ENCODE assay signal across 8 mouse cellular contexts in the genomic region with DNA sequence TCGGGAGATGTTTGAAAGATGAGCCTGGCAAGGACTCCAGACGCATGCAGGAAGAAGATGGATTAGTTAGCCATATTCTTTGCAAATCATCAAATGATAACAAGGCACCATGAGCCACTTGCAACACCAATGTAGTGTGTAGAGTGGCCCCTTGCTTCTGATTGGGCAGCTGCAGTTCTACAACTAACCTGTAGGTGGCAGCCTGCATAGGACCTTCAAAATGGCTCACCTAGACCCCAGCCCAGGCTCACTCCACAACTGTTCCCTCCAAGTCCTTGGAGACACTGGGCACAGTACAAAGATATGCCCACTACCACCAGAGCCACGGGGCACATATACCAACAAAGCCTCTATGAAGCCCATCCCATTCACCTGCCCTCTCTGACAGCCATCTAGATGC. TPM values are rescaled to one million over a fixed set of nuclear protein-coding genes. Genes with fewer than 3 reads are reported as not detected.
A peak's percentile ranks its signal among the peaks of the same experiment; 100 is the strongest.
DNase-seq lines count a peak whose midpoint lies in the region; TF ChIP-seq lines count a peak whose summit lies in the region.

No protein-coding gene starts in this region.

- DNase-seq in cerebellum, adult 18-20 months: peak; percentile 42 to 61
- no peak for DNase-seq in cerebellum, adult 9-11 months
- DNase-seq in layer of hippocampus, adult 11-12 months (ENCODE audit: low spot score): peak; percentile 22
- no peak for DNase-seq in layer of hippocampus, adult 9-10 months (ENCODE audit: low spot score)
- DNase-seq in adrenal gland, postnatal 25 days: peak; percentile 4
- DNase-seq in layer of hippocampus, adult 2 months (ENCODE audit: low spot score in 2 of 2): peak; percentile 11 to 18
- DNase-seq in testis, postnatal 14 days (ENCODE audit: low spot score): peak; percentile 10
- DNase-seq in spleen, adult 12 weeks (ENCODE audit: low spot score): no peak

- TF ChIP-seq CTCF in layer of hippocampus, adult 2 months (conservative IDR thresholded peaks at IDR 0.05): peak; percentile 96

- no peak overlapping the region for H3K27ac ChIP-seq in layer of hippocampus, adult 2 months

- no peak overlapping the region for H3K4me3 ChIP-seq in layer of hippocampus, adult 2 months

RNA-seq across cellular contexts. Expression of gene CK137956, which starts 35.4 kb away (rescaled TPM):
- total RNA-seq in adrenal gland, postnatal 25 days (2021): not detected in 2 replicates
- total RNA-seq in layer of hippocampus, adult 2 months (2021): under 1 TPM; 0.67 to 0.74 TPM

RNA-seq across cellular contexts. Expression of gene Csmd2, which starts 52.3 kb away (rescaled TPM):
- total RNA-seq in adrenal gland, postnatal 25 days (2021): 1.00 and 2.2 TPM in 2 replicates
- total RNA-seq in layer of hippocampus, adult 2 months (2021): 10 to 100 TPM; 43.1 to 48.9 TPM

Comparison
In these comparisons a context has a peak if more than half of its experiments do, and no peak if none do; other contexts are left out.
1. DNase-seq: peak in cerebellum, adult 18-20 months (2 of 2), layer of hippocampus, adult 11-12 months (single experiment), adrenal gland, postnatal 25 days (single experiment), layer of hippocampus, adult 2 months (2 of 2) and testis, postnatal 14 days (single experiment); none in cerebellum, adult 9-11 months (single experiment), layer of hippocampus, adult 9-10 months (single experiment) and spleen, adult 12 weeks (single experiment).
2. RNA of gene Csmd2, which starts 52.3 kb away (total RNA-seq): 43.1 to 48.9 TPM in layer of hippocampus, adult 2 months; 1.00 to 2.2 TPM in adrenal gland, postnatal 25 days; every median in the first group is over 10 times any median in the second.